Mouse (Mus musculus) kidney, embryonic 16.5 days (tissue): ENCODE results near the gene Ppp6r2. TPM values are rescaled to one million over a fixed set of nuclear protein-coding genes. Genes with fewer than 3 reads are reported as not detected.

Experiments
- ATAC-seq: fragments of 200-750 bp; cut with Nextera tagmentation; 2 replicates; pipeline ENCODE4 v1.8.0; 2017; ENCODE audit warnings: moderate TSS enrichment; ENCODE audit not compliant: low FRiP score, low TSS enrichment
- H3K27ac ChIP-seq: fragments of 300-500 bp; sonication (generic); 2 replicates; pipeline ENCODE4 v1.5.1; 2014; ENCODE audit warnings: low read length
- H3K27me3 ChIP-seq: fragments of 300-500 bp; sonication (generic); 2 replicates; pipeline ENCODE4 v1.6.1; 2014; ENCODE audit warnings: low read length, control low read depth, mixed read lengths; ENCODE audit not compliant: insufficient read depth
- H3K36me3 ChIP-seq: fragments of 300-500 bp; sonication (generic); 2 replicates; pipeline ENCODE4 v1.6.1; 2014; ENCODE audit warnings: low read length, control low read depth, mixed read lengths; ENCODE audit not compliant: insufficient read depth
- H3K4me1 ChIP-seq: fragments of 300-500 bp; sonication (generic); 2 replicates; pipeline ENCODE4 v1.6.1; 2014; ENCODE audit warnings: low read length, control low read depth, mixed read lengths; ENCODE audit not compliant: insufficient read depth
- H3K4me2 ChIP-seq: fragments of 300-500 bp; sonication (generic); replicated peaks from 2 replicates; pipeline ENCODE4 v1.6.1; 2014; ENCODE audit warnings: low read depth, low read length
- H3K4me3 ChIP-seq: fragments of 300-500 bp; sonication (generic); 2 replicates; pipeline ENCODE4 v1.5.1; 2014; ENCODE audit warnings: mild to moderate bottlenecking, low read length
- H3K9ac ChIP-seq: fragments of 300-500 bp; sonication (generic); replicated peaks from 2 replicates; pipeline ENCODE4 v1.6.1; 2014; ENCODE audit warnings: low read length
- H3K9me3 ChIP-seq: fragments of 300-500 bp; sonication (generic); 2 replicates; pipeline ENCODE4 v1.6.1; 2016; ENCODE audit warnings: low read length, control low read depth
- WGBS: fragments of 180-500 bp; shearing (Covaris S2); extraction: QIAGEN DNeasy Blood & Tissue Kit; methylation state at CpG from one replicate; pipeline ENCODE4 v1.1.7; 2014; 5-methylcytosine and 5-hydroxymethylcytosine counted together
- polyA plus RNA-seq: library from polyadenylated mRNA; unstranded; fragments of >200 nt; fragmentation: Nextera tagmentation; extraction: Ambion mirVana; gene quantifications from 2 replicates; pipeline ENCODE4 v1.2.1, GENCODE M21; 2015

Gene Ppp6r2
- polyA plus RNA-seq, 1 experiment from 2014 or later: 24.0 TPM

GRCm38 (mm10) chr15:89296465-89296864 lies 85.1 kb downstream of the Ppp6r2 start:
- 56% methylated on average over 1 of the region's 1 CpGs for WGBS

GRCm38 (mm10) chr15:89297695-89298094 lies 86.3 kb downstream of the Ppp6r2 start:
- Histone ChIP-seq H3K9ac (no peak overlapping the region), H3K4me2 (no peak overlapping the region), H3K4me1 (no peaks in the 10 kb centered on the region), H3K9me3 (no peaks in the 10 kb centered on the region), H3K27me3 (no peaks in the 10 kb centered on the region), H3K4me3 (no peak overlapping the region), H3K27ac (no peak overlapping the region), H3K36me3 (peaks cover 80% of the 10 kb centered on the region)
- WGBS: 92% methylated on average over 2 of the region's 2 CpGs
- no peak for ATAC-seq

More at GRCm38 (mm10) chr15:89296465-89296864, 85.1 kb downstream of the Ppp6r2 start:
- peaks cover 78% of the 10 kb centered on the region for H3K36me3 ChIP-seq
- no peak overlapping the region for H3K4me2 ChIP-seq
- no peaks in the 10 kb centered on the region for H3K27me3 ChIP-seq
- no peak overlapping the region for H3K27ac ChIP-seq
- no peak overlapping the region for H3K9ac ChIP-seq
- no peak overlapping the region for H3K4me3 ChIP-seq
- ATAC-seq: no peak
- no peaks in the 10 kb centered on the region for H3K9me3 ChIP-seq
- no peaks in the 10 kb centered on the region for H3K4me1 ChIP-seq

DNA sequence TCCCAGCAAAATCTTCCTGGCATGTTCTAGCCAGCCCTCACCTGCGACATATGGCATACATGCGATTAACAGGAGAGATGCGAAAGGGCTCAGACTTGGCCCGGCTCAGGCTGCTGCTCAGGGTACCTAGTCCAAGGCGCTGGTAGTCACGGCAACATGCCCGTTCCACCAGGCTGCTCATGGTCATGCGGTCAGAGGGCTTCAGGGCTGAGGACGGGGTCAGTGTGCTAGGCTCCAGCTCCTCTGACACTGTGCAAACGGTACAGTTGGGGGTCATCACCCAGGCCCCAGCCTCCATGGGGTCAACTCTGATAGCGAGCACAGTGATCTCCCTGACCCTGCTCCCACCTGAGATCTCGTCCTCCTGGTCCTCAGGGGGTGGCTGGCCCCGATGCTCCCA lies 88.8 kb downstream of the Ppp6r2 start:
- Histone ChIP-seq H3K4me3 (no peak overlapping the region), H3K27me3 (no peaks in the 10 kb centered on the region), H3K4me1 (no peaks in the 10 kb centered on the region), H3K9ac (no peak overlapping the region), H3K36me3 (peaks cover 77% of the 10 kb centered on the region), H3K27ac (no peak overlapping the region), H3K9me3 (no peaks in the 10 kb centered on the region), H3K4me2 (no peak overlapping the region)
- ATAC-seq: no peak; the same call in 1 of the 2 replicates
- WGBS: 86% methylated on average over 13 of the region's 13 CpGs

DNA sequence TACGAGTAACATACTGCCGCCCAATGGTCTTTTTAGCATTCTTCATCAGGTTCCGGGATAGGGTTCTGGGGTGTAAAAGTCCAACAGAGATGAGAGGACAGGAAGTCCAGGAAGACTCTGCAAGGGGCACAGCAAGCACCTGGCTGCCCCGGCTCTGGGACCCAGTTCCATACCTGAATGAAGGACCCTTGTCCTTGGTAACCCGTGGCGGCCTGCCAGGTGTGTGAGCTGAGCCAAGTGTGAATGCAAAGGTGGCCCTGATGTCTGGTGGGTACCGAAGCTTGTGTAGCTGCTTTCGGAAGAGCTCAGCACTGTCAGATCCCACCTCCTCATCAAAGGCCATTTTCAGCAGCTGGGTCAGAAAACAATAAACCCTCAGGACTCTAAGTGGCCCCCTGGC lies 89.2 kb downstream of the Ppp6r2 start:
- no peak for ATAC-seq
- Histone ChIP-seq H3K9ac (no peak overlapping the region), H3K4me2 (no peak overlapping the region), H3K4me3 (no peak overlapping the region), H3K9me3 (no peaks in the 10 kb centered on the region), H3K4me1 (no peaks in the 10 kb centered on the region), H3K27ac (no peak overlapping the region), H3K27me3 (no peaks in the 10 kb centered on the region), H3K36me3 (peaks cover 77% of the 10 kb centered on the region)
- WGBS: 92% methylated on average over 8 of the region's 8 CpGs

DNA sequence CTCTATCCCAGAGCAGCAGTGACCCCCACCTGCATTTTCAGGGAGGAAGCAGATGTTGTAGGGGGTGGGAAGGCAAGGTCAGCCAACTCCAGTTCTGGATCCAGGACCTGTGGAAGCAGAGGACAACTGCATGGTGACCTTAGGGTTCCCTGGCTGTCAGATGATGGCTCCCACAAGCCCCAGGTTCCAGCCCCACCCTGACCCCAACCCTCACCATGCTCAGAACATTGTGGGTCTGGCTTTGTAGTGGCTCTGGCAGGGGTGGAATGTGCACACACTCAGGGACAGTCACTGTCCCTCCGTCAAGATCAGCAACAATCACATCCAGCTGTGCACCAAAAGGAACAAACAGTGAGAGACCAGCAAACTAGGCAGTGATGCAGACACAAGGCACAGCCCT lies 94.6 kb downstream of the Ppp6r2 start:
- Histone ChIP-seq H3K4me2 (no peak overlapping the region), H3K9me3 (no peaks in the 10 kb centered on the region), H3K4me1 (no peaks in the 10 kb centered on the region), H3K27ac (no peak overlapping the region), H3K27me3 (no peaks in the 10 kb centered on the region), H3K9ac (no peak overlapping the region), H3K4me3 (no peak overlapping the region), H3K36me3 (peaks cover 52% of the 10 kb centered on the region)
- no peak for ATAC-seq
- WGBS: 60% methylated on average over 1 of the region's 1 CpGs

GRCm38 (mm10) chr15:89307461-89307860 lies 96.1 kb downstream of the Ppp6r2 start:
- Histone ChIP-seq H3K4me3 (no peak overlapping the region), H3K4me2 (no peak overlapping the region), H3K27ac (no peak overlapping the region), H3K4me1 (no peaks in the 10 kb centered on the region; the same call in 1 of the 2 replicates), H3K9ac (no peak overlapping the region), H3K36me3 (peaks cover 38% of the 10 kb centered on the region), H3K27me3 (no peaks in the 10 kb centered on the region), H3K9me3 (no peaks in the 10 kb centered on the region)
- no peak for ATAC-seq
- WGBS: 91% methylated on average over 13 of the region's 13 CpGs

DNA sequence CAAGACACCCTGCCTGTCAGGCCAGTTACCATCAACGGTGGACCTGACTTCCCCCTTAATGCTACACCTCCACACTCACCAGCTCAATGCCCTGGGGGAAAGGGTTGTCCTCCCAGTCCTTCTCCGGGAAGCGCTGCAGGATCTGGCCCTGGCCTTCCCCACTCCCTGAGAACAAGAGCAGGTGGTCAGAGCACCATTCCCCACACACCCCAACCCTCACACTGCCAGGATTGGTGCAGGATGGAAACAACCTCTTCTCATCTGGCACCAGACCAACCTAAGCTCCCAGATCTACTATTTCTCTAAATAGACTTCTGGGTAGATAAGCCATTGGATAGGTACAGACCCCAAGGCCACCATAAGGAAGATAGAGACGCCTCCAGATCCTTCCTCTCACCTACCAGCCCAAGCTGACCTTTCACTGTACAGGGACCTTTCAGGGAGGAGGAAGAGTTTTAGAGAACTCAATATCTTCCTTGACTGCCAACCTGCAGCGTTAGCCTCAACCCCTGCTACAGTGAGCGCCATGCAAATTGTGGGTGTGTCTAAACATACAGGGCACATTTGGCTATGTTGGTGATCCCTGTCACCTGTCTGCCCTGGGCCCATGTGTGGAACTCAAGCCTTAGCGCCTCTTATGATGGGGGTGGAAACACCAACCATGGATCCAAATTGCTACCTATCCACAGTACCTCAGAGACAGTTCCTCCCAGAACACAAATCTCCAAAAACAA lies 97.2 kb downstream of the Ppp6r2 start:
- H3K27ac ChIP-seq: no peak overlapping the region
- H3K27me3 ChIP-seq: no peaks in the 10 kb centered on the region
- WGBS: 79% methylated on average over 7 of the region's 7 CpGs
- no peak overlapping the region for H3K9ac ChIP-seq
- H3K9me3 ChIP-seq: no peaks in the 10 kb centered on the region
- peaks cover 27% of the 10 kb centered on the region for H3K36me3 ChIP-seq
- H3K4me1 ChIP-seq: peaks cover 9% of the 10 kb centered on the region
- H3K4me3 ChIP-seq: no peak overlapping the region
- no peak overlapping the region for H3K4me2 ChIP-seq
- no peak for ATAC-seq

GRCm38 (mm10) chr15:89309962-89310498 lies 98.7 kb downstream of the Ppp6r2 start:
- H3K4me2 ChIP-seq: no peak overlapping the region
- H3K9ac ChIP-seq: no peak overlapping the region
- H3K9me3 ChIP-seq: no peaks in the 10 kb centered on the region
- 65% methylated on average over 6 of the region's 6 CpGs for WGBS
- peaks cover 16% of the 10 kb centered on the region for H3K36me3 ChIP-seq
- no peak overlapping the region for H3K27ac ChIP-seq
- ATAC-seq: no peak
- H3K4me3 ChIP-seq: no peak overlapping the region
- peaks cover 18% of the 10 kb centered on the region for H3K4me1 ChIP-seq
- H3K27me3 ChIP-seq: no peaks in the 10 kb centered on the region

DNA sequence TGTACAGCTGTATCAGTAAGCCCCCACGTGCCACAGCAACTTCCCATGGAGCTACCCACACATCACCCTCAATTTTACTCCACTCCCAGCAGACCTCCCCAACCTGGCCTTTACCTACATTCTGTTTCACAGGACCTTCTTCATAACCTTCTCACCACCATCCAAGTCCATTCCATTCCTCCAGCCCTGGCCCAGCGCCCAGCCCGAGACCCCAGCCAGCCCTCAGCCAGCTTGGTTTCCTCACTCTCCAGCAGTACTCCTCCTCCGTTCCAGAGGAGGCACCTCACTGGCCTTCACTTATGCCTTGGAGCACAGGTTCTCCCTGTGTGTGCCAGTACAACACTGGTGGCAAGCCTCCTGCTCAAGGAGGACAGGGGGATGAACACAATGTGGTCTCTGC lies 102.0 kb downstream of the Ppp6r2 start:
- Histone ChIP-seq H3K9ac (no peak overlapping the region), H3K4me3 (no peak overlapping the region), H3K4me1 (peaks cover 18% of the 10 kb centered on the region), H3K9me3 (no peaks in the 10 kb centered on the region), H3K27ac (no peak overlapping the region), H3K27me3 (no peaks in the 10 kb centered on the region), H3K4me2 (no peak overlapping the region; the same call in 1 of the 2 replicates), H3K36me3 (no peaks in the 10 kb centered on the region)
- WGBS: 51% methylated on average over 4 of the region's 4 CpGs
- no peak for ATAC-seq

DNA sequence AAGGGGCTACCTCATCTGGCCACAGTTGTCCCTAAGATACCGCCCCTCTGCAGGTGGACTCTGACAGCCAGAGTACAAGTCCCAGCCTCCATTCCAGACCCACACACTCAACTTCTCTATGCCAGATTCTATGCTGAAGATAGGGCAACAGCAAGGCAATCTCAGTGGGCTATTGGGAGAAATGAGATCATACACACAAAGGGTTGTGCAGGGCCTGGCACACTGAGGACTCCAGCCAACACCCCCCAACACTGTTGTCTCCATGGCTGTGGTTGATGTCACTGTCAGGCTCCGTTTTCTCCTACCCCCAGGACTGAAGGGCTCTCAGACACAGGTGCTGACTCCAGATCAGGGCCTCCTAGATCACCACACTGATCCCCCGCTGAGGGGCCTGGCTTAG lies 102.8 kb downstream of the Ppp6r2 start:
- no peaks in the 10 kb centered on the region for H3K27me3 ChIP-seq
- H3K4me3 ChIP-seq: peak overlapping the region; percentile 81
- H3K4me1 ChIP-seq: peaks cover 18% of the 10 kb centered on the region
- peak overlapping the region; percentile 79 for H3K9ac ChIP-seq
- no peak for ATAC-seq
- H3K9me3 ChIP-seq: no peaks in the 10 kb centered on the region
- no peak overlapping the region for H3K27ac ChIP-seq
- no peaks in the 10 kb centered on the region for H3K36me3 ChIP-seq
- WGBS: 29% methylated on average over 3 of the region's 3 CpGs
- H3K4me2 ChIP-seq: peak overlapping the region; percentile 89
